Mouse (Mus musculus): ENCODE data around the gene Clip3.

DNA sequence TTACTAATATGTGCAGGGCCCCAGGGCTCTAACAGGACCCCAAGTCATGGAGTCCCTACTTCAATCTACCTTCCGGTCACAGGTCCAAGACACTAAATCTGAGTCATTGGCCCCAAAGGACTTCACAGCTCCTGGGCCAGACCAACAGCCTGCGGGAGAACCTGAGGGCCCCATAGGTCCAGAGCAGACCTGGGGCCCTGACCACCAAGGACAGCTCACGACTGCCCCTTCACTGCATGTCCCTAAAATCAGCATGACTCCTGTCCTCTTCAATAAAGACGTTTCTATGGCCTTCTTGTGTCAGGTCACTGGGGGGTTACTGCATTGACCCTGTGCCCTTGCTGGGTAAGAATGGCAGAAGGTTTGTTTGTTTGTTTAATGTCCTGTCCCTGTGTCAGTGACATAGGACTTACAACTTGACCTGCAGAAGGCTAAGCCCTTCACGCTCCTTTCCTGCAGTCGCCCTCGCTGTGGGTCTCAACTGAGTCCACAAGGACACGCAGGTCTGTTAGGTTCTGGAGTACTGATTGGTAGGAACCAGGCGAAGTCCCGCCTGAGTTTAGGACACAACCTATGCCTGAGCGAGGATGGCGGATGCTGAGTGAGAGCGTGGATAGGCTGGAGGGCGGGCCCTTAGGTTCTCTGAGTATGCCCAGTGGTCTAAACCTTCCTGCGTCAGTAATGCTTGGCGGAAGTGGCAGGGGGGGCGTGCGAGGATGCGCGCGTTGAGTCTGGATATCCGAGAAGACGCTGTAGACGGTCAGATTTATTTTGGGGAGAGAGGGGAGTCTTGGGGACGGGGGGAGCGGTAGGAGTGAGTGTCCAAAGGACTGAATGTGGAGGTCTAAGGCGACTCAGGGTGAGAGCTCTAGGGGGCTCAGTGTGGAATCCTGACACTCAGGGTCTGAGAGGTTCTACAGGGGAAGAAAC, 16.8 kb downstream of the Clip3 start, which contains the start of gene Alkbh6:
- no peak; the same call in 1 of the 2 replicates for TF ChIP-seq CTCF (IDR thresholded peaks at IDR 0.05)
- no peak for TF ChIP-seq EP300 (IDR thresholded peaks at IDR 0.05)
